Mouse (Mus musculus): ENCODE data around the gene Clstn2. TPM values are rescaled to one million over a fixed set of nuclear protein-coding genes. Genes with fewer than 3 reads are reported as not detected.
A peak's percentile ranks its signal among the peaks of the same experiment; 100 is the strongest.

Clstn2 gene
- total RNA-seq, 2 experiments from 2014 or later: 99.9 to 101 TPM

- intact Hi-C loops (cut with DNase I): no loop called here
- DNase-seq: no peak
Measured at GRCm38 (mm10) chr9:97603729-97604128, 429.3 kb downstream of the Clstn2 start.

- intact Hi-C loops (cut with DNase I): no loop called here
- DNase-seq: peak; percentile 71
Measured at GRCm38 (mm10) chr9:97602476-97602875, 430.5 kb downstream of the Clstn2 start.

- intact Hi-C loops (cut with DNase I): no loop called here
- no peak for DNase-seq
Measured at GRCm38 (mm10) chr9:97599006-97599405, 434.0 kb downstream of the Clstn2 start.

- DNase-seq: no peak
- intact Hi-C loops (cut with DNase I): no loop called here
Measured at GRCm38 (mm10) chr9:97590712-97591111, 442.3 kb downstream of the Clstn2 start.

- DNase-seq: peak; percentile 35
- intact Hi-C loops (cut with DNase I): no loop called here
Measured at GRCm38 (mm10) chr9:97570881-97571280, 462.1 kb downstream of the Clstn2 start.

GRCm38 (mm10) chr9:97563121-97563520, 469.9 kb downstream of the Clstn2 start:
- DNase-seq: no peak
- intact Hi-C loops (cut with DNase I): no loop called here

- intact Hi-C loops (cut with DNase I): no loop called here
Measured at GRCm38 (mm10) chr9:97544359-97544758, 488.6 kb downstream of the Clstn2 start.

GRCm38 (mm10) chr9:97541419-97541818, 491.6 kb downstream of the Clstn2 start:
- DNase-seq: no peak
- intact Hi-C loops (cut with DNase I): no loop called here

More at GRCm38 (mm10) chr9:97544359-97544758, 488.6 kb downstream of the Clstn2 start:
- no peak for DNase-seq

- intact Hi-C loops (cut with DNase I): no loop called here
Measured at GRCm38 (mm10) chr9:97538075-97538779, 494.8 kb downstream of the Clstn2 start.

GRCm38 (mm10) chr9:97534196-97534595, 498.8 kb downstream of the Clstn2 start:
- DNase-seq: no peak
- intact Hi-C loops (cut with DNase I): no loop called here

More at GRCm38 (mm10) chr9:97538075-97538779, 494.8 kb downstream of the Clstn2 start:
- DNase-seq: no peak

GRCm38 (mm10) chr9:97533306-97533705, 499.7 kb downstream of the Clstn2 start:
- DNase-seq: no peak
- intact Hi-C loops (cut with DNase I): no loop called here

- peak; percentile 58 for DNase-seq
- intact Hi-C loops (cut with DNase I): no loop called here
Measured at GRCm38 (mm10) chr9:97532536-97532935, 500.4 kb downstream of the Clstn2 start.

GRCm38 (mm10) chr9:97527926-97528325, 505.1 kb downstream of the Clstn2 start:
- DNase-seq: no peak
- intact Hi-C loops (cut with DNase I): no loop called here

- intact Hi-C loops (cut with DNase I): no loop called here
- no peak for DNase-seq
Measured at GRCm38 (mm10) chr9:97527276-97527675, 505.7 kb downstream of the Clstn2 start.

- intact Hi-C loops (cut with DNase I): no loop called here
- DNase-seq: no peak
Measured at GRCm38 (mm10) chr9:97525563-97525962, 507.4 kb downstream of the Clstn2 start.

- intact Hi-C loops (cut with DNase I): no loop called here
- DNase-seq: no peak
Measured at GRCm38 (mm10) chr9:97524861-97525260, 508.1 kb downstream of the Clstn2 start.

- no peak for DNase-seq
- intact Hi-C loops (cut with DNase I): no loop called here
Measured at GRCm38 (mm10) chr9:97520771-97521170, 512.2 kb downstream of the Clstn2 start.

- intact Hi-C loops (cut with DNase I): no loop called here
- DNase-seq: no peak
Measured at GRCm38 (mm10) chr9:97517006-97517405, 516.0 kb downstream of the Clstn2 start.

- DNase-seq: no peak
- intact Hi-C loops (cut with DNase I): no loop called here
Measured at GRCm38 (mm10) chr9:97514639-97515038, 518.3 kb downstream of the Clstn2 start.

GRCm38 (mm10) chr9:97512282-97512850, 520.6 kb downstream of the Clstn2 start:
- intact Hi-C loops (cut with DNase I): no loop called here
- DNase-seq: no peak

GRCm38 (mm10) chr9:97501416-97501815, 531.6 kb downstream of the Clstn2 start:
- intact Hi-C loops (cut with DNase I): no loop called here
- DNase-seq: no peak

- DNase-seq: peak; percentile 65
- intact Hi-C loops (cut with DNase I): no loop called here
Measured at GRCm38 (mm10) chr9:97495056-97495455, 537.9 kb downstream of the Clstn2 start.

Measured in left cerebral cortex, postnatal 4 days (tissue).